Comparison of ENCODE assay signal across 20 mouse cellular contexts in genomic region chr2:50674151-50674855, GRCm38 (mm10).
DNase-seq lines count a peak whose midpoint lies in the region; ATAC-seq and TF ChIP-seq lines count a peak whose summit lies in the region.
"Had no signal": no experiment of that assay in that cellular context is flagged by ENCODE, and none has a peak within 500 bp of the region (broad histone marks: within the 10 kb centered on the region; RNA-seq: fewer than 3 reads in every experiment).

No protein-coding gene starts in this region.

- no peaks in the 10 kb centered on the region for H3K9me3 ChIP-seq in kidney, embryonic 14.5 days (ENCODE audit: control insufficient read depth, low read length)
- H3K9me3 ChIP-seq in stomach, postnatal 0 days (ENCODE audit: control insufficient read depth, low read length): no peaks in the 10 kb centered on the region
- H3K9me3 ChIP-seq: forebrain, embryonic 13.5 days; heart, embryonic 15.5 days; lung, embryonic 15.5 days had no signal

- no peak for TF ChIP-seq EP300 in stomach, postnatal 0 days (optimal IDR thresholded peaks at IDR 0.05)

- 81% methylated on average over 7 of the region's 7 CpGs for WGBS in kidney, embryonic 14.5 days
- 58% methylated on average over 7 of the region's 7 CpGs for WGBS in stomach, postnatal 0 days

- no peaks in the 10 kb centered on the region for H3K36me3 ChIP-seq in kidney, embryonic 14.5 days (ENCODE audit: control insufficient read depth, insufficient read depth, low read length)
- H3K36me3 ChIP-seq in stomach, postnatal 0 days (ENCODE audit: control insufficient read depth, insufficient read depth, low read length): no peaks in the 10 kb centered on the region
- H3K36me3 ChIP-seq: heart, embryonic 15.5 days; lung, embryonic 15.5 days had no signal

- no peak for TF ChIP-seq CTCF in gastrocnemius, adult 2 months (IDR thresholded peaks at IDR 0.05)
- 0 out of 2 replicates have a peak, but pooled peaks have one; percentile 4 for TF ChIP-seq CTCF in stomach, postnatal 0 days (IDR thresholded peaks at IDR 0.05; ENCODE audit: low read depth)

- no peak overlapping the region for H3K9ac ChIP-seq in kidney, embryonic 14.5 days (ENCODE audit: low read depth, low read length)
- no peak overlapping the region for H3K9ac ChIP-seq in stomach, postnatal 0 days (ENCODE audit: low read length)
- H3K9ac ChIP-seq: forebrain, embryonic 13.5 days; heart, embryonic 15.5 days; lung, embryonic 15.5 days had no signal

- no peaks in the 10 kb centered on the region for H3K4me1 ChIP-seq in kidney, embryonic 14.5 days (ENCODE audit: control insufficient read depth, insufficient read depth, low read length)
- H3K4me1 ChIP-seq in stomach, postnatal 0 days (replicated peaks; ENCODE audit: control insufficient read depth, insufficient read depth): no peaks in the 10 kb centered on the region
- H3K4me1 ChIP-seq: forebrain, embryonic 13.5 days; heart, embryonic 15.5 days; lung, embryonic 15.5 days had no signal

- H3K27ac ChIP-seq in gastrocnemius, adult 2 months: peak overlapping the region; percentile 35; the same call in 1 of the 2 replicates
- no peak overlapping the region for H3K27ac ChIP-seq in kidney, embryonic 14.5 days (ENCODE audit: low read depth, low read length)
- H3K27ac ChIP-seq in stomach, postnatal 0 days (replicated peaks): no peak overlapping the region
- H3K27ac ChIP-seq: forebrain, embryonic 13.5 days; heart, embryonic 15.5 days; lung, embryonic 15.5 days had no signal

- H3K27me3 ChIP-seq in kidney, embryonic 14.5 days (ENCODE audit: control insufficient read depth, insufficient read depth, low read length): no peaks in the 10 kb centered on the region
- no peaks in the 10 kb centered on the region for H3K27me3 ChIP-seq in stomach, postnatal 0 days (ENCODE audit: control insufficient read depth, insufficient read depth, low read length)
- H3K27me3 ChIP-seq: CH12.LX; forebrain, embryonic 13.5 days; heart, embryonic 15.5 days; lung, embryonic 15.5 days had no signal

- intact Hi-C loops in gastrocnemius, adult 2 months (cut with DNase I): loop anchor here (10.0 kb wide), 1 partner anchor 470 kb away; the partner anchor contains the start of gene Rnd3

- H3K4me3 ChIP-seq in gastrocnemius, adult 2 months: no peak overlapping the region
- H3K4me3 ChIP-seq in kidney, embryonic 14.5 days (ENCODE audit: low read length): no peak overlapping the region
- no peak overlapping the region for H3K4me3 ChIP-seq in stomach, postnatal 0 days (ENCODE audit: low read depth, low read length)
- H3K4me3 ChIP-seq: forebrain, embryonic 13.5 days; heart, embryonic 15.5 days; lung, embryonic 15.5 days had no signal

- ATAC-seq in kidney, embryonic 14.5 days (ENCODE audit: low FRiP score, low TSS enrichment): no peak
- ATAC-seq in stomach, postnatal 0 days (ENCODE audit: low FRiP score, low TSS enrichment): no peak
- ATAC-seq in CD4-positive, CD25-positive, alpha-beta regulatory T cell, adult 4 months: no peak
- ATAC-seq: forebrain, embryonic 13.5 days; inflammation-experienced regulatory T-cells, adult 6 months; midbrain, embryonic 16.5 days had no signal

- no peak overlapping the region for H3K4me2 ChIP-seq in kidney, embryonic 14.5 days (replicated peaks; ENCODE audit: low read depth, low read length)
- H3K4me2 ChIP-seq in stomach, postnatal 0 days (replicated peaks; ENCODE audit: low read depth): no peak overlapping the region
- H3K4me2 ChIP-seq: forebrain, embryonic 13.5 days; heart, embryonic 15.5 days; liver, embryonic 11.5 days; lung, embryonic 15.5 days had no signal

- DNase-seq in gastrocnemius, adult 2 months: no peak
- DNase-seq in gastrocnemius, adult 18-20 months (ENCODE audit: low spot score): no peak
- peak; percentile 6 to 45 for DNase-seq in kidney, postnatal 25 days
- DNase-seq in fibroblast of lung, adult 2 months (ENCODE audit: low read depth): peak; percentile 41
- DNase-seq in stomach, postnatal 0 days (ENCODE audit: low spot score): no peak
- no peak for DNase-seq in thymus, adult 18-20 months
- DNase-seq: adrenal gland, adult 2 months; cerebellum, adult 8-10 months; gastrocnemius, postnatal 25 days; right cerebral cortex, postnatal 4 days; thymus, postnatal 14 days had no signal

Comparison
In these comparisons a context has a peak if more than half of its experiments do, and no peak if none do; other contexts are left out.
1. DNase-seq: peak in kidney, postnatal 25 days (2 of 2) and fibroblast of lung, adult 2 months (single experiment); none in gastrocnemius, adult 2 months (single experiment), gastrocnemius, adult 18-20 months (single experiment), stomach, postnatal 0 days (single experiment) and thymus, adult 18-20 months (0 of 2).